Mouse (Mus musculus): Measurements from ENCODE around the gene D930048N14Rik.
A peak's percentile ranks its signal among the peaks of the same experiment; 100 is the strongest.
"Not testable (repeated sequence)": the region's sequence is repeated elsewhere in the genome, so short reads cannot be mapped to it uniquely, and the experiment has no call there.

The D930048N14Rik gene

DNA sequence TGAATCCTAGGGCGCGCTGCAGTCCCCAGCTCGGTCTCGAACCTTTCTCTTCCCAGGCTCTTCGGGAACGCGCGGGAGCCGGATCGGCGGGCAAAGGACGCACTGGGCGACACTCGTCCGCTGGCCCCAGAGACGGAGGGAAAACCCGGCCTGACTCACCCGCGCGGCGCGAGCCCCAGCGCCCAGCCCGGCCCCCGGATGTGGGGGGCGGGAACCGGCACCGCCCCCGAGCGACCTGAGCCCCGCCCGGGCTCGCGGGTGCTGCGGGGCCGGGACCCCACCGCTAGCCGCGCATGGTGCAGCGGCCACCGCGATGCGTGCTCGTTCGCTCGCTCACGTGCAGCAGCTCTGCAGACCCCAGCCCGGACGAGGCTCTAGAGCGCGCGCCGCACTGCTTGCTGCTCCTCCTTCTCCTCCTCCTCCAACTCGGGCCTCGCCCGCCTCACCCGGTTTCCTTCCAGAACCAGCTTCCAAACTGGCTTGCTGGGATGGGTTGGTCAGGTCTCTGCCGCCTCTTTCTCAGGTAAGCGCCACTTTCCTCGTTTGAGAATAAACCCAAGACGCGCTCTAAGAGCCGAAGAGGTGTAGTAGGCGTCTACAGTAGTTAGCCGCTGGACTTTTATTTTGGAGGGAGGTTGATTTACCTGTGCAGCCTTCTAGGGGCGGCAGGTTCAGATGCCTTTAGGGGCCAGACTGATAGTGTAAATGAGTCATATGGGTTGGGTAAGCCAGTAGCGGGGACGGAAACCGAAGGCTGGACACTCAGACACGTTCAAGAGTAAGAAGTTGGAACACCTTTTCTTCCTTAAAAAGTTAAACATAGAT is at the start of gene D930048N14Rik, which contains the start of gene N4bp3:
Gene D930048N14Rik, plus strand, starts transcription at position 264 of the 825 bp plus-strand sequence.
Gene N4bp3, minus strand, starts transcription at position 152 of the 825 bp plus-strand sequence.
- 0 out of 2 replicates have a peak, but pooled peaks have one; percentile 40 for ATAC-seq (ENCODE audit: insufficient number of reproducible peaks, low FRiP score, low TSS enrichment)

DNA sequence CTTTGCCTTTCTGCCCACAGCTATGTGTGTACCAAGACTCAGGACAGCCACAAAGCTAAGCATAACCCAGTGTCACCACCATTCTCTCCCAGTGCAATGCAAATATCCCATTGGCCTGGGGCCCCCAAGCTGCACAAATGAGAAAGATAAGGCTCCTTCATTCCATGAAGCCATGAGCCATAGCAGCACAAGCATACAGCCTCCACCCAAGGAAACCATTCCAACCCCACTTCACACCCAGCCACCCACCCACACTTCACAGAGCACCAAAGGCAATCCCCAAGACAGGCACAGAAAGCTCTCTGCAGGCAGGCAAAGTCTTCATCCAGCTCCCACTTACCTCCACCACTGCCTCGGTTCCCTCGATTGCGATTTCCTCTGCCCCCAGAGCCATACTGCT is 48.5 kb upstream of the D930048N14Rik start:
- ATAC-seq (ENCODE audit: insufficient number of reproducible peaks, low FRiP score, low TSS enrichment), result no peak

DNA sequence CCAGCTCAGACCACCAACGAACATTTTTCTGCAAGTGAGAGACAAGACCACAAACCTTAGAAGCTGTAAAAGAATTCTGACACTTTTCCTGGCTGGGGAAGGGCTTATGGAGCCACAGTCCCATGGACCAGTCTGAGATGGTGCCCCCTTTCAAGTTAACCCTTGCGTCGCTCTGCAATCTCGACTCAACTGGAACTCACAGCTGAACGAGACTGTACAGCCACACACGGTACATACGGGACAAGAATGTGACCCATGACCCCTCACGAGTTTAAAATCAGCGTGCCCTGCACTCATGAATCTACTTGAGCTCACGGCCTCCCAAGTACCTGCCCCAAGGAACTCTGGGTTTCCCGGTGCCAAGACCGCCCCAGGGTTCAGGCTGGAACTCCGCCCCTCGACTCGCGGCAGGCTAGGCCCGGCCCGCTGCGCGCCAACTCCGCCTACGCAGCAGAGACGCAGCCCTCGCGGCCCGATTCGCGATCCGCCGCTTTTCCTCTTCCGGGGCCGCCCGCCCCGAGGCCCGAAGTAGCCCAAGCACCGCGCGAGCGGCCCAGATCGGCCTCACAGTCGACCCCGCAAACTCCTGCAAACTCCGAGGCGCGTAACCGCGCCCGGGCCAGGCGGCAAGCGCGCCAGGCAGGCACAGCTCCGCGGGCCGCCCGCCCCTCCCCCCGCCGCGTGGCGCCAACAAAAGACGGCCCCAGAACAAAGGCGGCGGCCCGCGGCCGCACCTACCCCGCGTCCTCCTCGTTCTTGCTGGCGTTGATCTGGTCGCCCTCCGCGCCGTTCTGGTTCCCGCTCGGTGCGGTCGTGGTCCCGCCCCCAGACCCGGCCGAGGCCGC is 44.9 kb upstream of the D930048N14Rik start:
- peak; percentile 27 for ATAC-seq (ENCODE audit: insufficient number of reproducible peaks, low FRiP score, low TSS enrichment)

DNA sequence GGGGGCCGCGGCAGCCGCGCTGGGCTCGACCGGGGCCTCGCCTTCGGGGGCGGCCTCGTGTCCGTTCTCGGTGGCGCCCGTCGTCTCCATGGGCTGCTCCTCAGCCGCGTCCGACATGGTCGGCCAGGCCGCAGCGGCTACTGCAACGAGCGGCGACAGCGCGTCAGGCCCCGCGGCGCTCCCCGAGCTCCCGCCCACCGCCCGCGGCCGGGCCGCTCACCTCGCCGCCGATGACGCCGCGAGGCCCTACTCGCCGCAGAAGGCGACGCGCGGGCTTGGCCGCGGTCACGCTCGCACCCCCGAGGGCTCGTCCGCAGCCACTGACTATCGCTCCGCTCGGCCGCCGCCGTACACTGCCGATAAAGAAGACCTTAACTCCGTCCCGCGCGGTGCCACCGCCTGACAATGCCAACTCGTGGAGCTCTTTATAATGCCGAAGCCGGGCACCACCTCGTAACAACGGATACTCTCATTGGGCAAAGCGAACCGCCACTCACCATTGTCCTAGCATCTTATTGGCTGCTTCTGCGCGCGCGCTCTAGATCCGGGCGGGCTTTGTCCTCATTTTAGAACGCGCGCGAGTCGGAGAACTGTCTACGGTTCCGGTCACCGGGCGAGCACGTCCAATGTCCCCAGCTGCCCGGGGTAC is 44.2 kb upstream of the D930048N14Rik start, which contains the start of gene Hnrnpab:
Gene Hnrnpab, minus strand, starts transcription at position 401 of the 649 bp plus-strand sequence.
- peak; percentile 97 for ATAC-seq (ENCODE audit: insufficient number of reproducible peaks, low FRiP score, low TSS enrichment)

DNA sequence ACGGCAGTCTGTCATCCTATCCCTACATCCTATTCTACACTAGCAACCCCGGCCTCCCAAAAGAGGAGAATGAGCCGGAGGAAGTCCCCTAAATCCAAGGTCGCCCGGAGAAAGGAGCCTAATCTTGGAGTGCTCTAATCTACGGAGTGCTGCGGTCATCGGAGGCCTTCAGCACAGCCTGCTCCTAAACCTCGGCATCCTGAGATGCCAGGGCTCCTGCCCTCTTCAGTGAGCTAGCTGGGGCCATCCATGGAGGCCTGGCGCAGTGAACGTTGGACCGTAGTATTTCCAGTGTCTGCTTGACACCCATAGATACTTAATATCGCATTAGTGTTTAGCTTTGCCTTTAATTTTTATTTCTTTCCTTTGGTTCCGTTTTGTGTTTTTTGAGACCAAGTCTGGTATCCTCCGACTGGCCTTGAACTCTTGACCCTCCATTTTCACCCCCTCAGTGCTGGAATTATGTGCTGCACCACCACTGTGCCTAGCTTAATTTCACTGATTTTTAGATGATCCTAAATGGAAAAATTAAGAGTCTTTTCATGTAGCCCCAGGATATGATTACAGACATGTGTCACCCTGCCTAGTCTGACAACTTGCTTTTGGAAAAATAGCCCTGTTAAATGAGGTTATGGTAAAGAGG is 43.5 kb upstream of the D930048N14Rik start:
- no peak for ATAC-seq (ENCODE audit: insufficient number of reproducible peaks, low FRiP score, low TSS enrichment)

DNA sequence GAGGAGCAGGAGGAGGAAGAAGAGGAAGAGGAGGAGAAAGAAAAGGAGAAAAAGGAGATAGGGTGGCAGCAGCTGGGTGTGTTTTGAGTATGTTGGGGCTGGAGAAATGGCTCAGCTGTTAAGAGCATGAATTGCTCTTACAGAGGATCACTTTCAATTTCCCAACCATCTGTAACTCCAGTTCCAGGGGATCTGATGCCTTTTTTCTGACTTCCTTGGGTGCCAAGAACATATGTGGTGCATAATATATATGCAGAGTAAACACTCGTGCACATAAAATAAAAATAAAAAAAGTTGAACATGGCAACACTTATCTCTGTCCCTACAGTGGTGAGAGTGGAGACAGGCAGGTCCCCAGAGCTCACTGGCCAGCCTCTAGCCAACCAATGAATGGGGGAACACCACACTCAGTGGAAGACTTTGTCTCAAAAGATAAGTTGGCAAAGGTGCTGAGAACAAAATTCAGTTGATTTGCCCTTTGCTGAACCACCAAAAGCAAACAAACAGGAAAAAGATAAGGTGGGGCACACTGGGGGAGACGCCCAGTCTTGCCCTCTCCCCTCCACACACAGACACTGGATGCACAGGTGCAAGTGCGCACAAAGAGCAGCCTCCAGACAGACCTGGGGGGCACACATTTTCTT is 41.4 kb upstream of the D930048N14Rik start:
- ATAC-seq (ENCODE audit: insufficient number of reproducible peaks, low FRiP score, low TSS enrichment), result no peak

DNA sequence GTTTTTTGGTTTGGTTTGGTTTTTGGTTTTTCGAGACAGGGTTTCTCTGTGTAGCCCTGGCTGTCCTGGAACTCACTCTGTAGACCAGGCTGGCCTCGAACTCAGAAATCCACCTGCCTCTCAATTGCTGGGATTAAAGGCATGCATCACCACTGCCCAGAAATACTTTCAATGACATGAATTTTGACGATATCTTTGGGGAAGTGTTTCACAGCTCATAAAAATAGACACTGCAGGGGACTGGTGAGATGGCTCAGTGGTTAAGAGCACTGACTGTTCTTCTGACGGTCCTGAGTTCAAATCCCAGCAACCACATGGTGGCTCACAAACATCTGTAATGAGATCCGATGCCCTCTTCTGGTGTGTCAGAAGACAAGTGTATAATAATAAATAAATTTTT is 40.8 kb upstream of the D930048N14Rik start:
- ATAC-seq (ENCODE audit: insufficient number of reproducible peaks, low FRiP score, low TSS enrichment), result not testable (repeated sequence)

DNA sequence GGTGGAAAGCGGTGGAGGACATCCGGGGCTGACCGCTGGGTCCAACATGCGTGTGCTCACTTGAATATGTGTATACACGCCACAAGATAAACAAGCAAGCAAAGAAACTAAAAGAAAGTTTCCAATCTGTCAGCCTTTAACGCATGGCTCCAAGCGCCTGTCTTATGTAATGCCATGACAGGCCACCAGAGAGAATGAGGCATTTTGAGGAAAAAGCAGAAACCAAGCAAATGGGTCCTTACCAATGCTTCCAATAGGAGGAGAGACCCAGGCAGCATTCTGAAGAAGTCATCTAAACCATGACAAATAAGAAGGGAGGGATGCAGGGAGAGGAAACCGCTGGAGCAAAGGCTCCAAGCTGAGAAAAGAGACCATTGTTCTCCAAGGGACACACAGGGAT is 36.5 kb upstream of the D930048N14Rik start:
- ATAC-seq (ENCODE audit: insufficient number of reproducible peaks, low FRiP score, low TSS enrichment), result no peak

DNA sequence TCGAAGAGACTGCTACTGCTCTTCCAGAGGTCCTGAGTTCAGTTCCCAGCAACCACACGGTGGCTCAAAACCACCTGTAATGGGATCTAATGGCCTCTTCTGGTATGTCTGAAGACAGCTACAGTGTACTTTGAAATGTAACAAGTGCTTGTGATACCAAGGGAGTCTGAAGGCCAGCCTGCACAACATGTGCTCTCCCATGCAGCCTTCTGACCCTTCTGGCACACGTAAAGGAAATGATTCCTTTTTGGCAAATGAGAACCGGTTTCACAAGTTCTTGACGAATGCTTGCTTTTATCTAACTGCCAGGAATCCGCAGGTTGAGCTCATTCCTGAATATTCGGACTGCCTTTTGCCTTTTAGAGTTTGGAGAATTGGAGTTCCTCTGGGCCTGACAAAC is 35.6 kb upstream of the D930048N14Rik start:
- no peak for ATAC-seq (ENCODE audit: insufficient number of reproducible peaks, low FRiP score, low TSS enrichment)

DNA sequence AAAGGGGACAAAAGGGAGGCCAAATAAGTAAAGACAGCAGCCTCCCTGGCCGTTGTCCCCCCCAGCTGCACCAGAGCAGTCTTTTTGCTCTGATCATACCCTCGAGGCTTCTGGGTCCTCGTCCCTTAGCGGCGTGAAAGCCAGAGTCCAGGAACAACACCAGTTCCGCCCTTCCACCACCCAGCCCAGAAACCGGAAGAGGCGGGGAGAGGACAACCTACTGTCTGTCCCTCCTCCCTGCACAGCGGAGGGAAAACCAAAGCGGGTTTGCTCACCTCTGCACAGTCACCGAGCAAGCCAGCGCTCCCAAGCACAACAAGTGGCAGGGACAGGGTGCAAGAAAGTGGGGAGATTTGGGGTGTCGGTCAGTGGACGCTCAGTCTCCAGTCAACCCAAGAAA is 35.2 kb upstream of the D930048N14Rik start:
- ATAC-seq (ENCODE audit: insufficient number of reproducible peaks, low FRiP score, low TSS enrichment), result no peak; the same call in 1 of the 2 replicates

DNA sequence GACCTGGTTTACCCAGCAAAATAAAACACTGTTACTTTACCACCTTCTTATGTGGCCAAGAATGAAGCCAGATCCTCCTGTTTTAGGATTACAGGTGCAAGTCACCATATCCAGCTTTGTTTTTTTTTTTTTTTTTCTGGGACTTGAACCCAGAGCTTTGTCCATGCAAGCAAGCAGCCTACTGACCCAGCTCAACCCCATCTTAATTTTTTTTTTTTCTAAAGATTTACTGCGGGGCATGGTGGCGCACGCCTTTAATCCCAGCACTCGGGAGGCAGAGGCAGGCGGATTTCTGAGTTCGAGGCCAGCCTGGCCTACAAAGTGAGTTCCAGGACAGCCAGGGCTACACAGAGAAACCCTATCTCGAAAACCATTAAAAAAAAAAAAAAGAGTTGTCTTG is 34.6 kb upstream of the D930048N14Rik start:
- ATAC-seq (ENCODE audit: insufficient number of reproducible peaks, low FRiP score, low TSS enrichment), result not testable (repeated sequence)

DNA sequence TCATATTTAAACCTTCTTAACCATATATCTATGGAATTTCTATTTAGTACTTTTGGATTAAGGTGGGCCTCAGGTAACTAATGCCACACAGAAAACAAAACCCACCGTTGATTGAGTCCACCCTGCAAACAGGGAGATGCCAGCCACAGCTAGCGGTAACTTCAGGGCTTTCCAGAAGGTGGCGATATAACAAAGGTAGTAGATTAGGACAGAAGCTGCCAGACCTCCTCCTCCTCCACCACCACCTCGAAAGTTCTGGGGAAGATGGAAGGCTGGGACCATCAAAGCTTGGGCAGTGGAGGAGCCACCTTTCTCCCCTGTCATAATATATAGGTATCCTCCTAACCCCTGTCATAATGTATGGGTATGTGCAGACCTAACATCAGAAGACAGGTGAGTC is 33.1 kb upstream of the D930048N14Rik start:
- ATAC-seq (ENCODE audit: insufficient number of reproducible peaks, low FRiP score, low TSS enrichment), result no peak

DNA sequence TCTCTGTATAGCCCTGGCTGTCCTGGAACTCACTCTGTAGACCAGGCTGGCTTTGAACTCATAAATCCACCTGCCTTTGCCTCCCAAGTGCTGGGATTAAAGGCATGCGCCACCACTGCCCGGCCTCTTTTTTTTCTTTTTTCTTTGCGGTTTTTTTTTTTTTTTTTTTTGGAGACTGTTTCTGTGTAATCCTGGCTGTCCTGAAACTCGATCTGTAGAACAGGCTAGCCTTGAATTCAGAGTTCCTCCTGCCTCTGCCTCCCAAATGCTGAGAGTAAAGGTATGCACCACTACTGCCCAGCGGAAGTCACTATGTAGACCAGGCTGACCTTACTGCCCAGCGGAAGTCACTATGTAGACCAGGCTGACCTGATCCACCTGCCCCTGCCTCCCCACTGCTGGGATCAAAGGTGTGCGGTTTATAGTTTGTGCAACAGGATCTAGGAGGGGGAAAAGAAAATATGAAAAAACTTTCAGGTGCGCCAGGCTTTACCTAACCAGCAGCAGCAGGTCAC is 31.8 kb upstream of the D930048N14Rik start:
- ATAC-seq (ENCODE audit: insufficient number of reproducible peaks, low FRiP score, low TSS enrichment), result 0 out of 2 replicates have a peak, but pooled peaks have one; percentile 17

DNA sequence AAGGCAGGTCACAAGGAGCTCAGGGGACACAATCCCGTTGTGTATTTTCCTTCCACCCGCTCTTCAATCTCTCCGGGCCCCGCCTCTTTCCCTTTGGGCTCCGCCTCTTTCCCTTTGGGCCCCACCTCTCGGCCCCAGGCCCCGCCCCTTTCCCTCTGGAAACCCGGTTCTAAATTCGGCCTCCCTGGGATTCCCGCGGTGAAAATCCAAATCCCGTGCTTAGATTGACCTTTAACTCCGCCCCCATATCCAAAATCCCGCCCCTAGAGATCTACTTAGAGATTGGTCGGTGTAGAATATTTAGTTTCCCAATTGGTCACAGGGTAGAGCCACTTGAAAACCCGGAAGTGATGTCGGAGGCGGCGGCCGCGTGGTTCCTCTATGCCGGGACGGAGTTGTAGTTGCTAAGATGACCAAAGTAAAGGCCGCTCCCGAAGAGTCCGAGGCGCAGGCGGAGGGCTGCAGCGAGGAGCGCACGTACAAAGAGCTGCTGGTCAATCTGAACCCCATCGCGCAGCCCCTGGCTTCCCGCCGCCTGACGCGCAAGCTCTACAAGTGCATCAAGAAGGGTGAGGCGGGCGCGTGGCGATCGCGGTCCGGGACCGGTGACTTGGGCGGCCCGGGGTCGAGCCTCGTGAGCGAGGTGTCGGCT is 31.2 kb upstream of the D930048N14Rik start, which contains the start of gene Nhp2:
Gene Nhp2, plus strand, starts transcription at position 327 of the 652 bp plus-strand sequence.
- peak; percentile 91 for ATAC-seq (ENCODE audit: insufficient number of reproducible peaks, low FRiP score, low TSS enrichment)

DNA sequence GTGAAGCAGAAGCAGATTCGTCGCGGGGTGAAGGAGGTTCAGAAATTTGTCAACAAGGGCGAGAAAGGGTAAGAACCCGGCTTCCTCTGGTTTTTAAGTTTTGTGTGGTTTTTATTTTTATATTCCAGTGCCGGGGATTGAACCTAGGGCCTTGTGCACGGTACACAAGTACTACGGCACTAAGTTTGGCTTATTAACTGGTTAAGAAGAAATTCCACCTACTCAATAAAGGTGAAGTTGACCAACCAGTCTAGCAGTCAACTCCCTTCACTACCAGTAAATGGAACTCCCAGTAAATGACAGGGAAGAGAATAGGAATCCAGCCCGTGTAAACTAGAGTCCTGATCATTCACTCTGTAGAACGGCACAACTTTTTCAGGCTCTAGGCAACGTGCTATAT is 30.7 kb upstream of the D930048N14Rik start:
- ATAC-seq (ENCODE audit: insufficient number of reproducible peaks, low FRiP score, low TSS enrichment), result no peak

DNA sequence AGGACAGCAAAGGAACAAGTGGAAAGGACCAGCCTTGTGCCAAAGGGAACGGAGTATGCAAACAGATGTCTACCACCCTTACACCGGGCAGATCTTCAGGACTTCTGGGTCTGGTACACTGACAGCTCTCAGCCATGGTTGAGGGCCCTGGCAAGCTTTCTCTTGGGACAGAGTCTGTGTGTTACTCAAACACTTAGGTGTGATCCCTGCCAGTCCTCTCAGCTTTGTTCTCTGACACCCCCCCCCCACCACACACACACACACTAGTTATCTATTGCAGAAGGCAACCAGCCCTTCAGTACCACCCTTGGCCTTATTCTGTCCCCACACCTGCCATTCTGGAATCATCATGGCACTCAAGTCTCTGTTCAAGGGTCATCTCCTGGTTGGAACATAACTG is 29.0 kb upstream of the D930048N14Rik start:
- ATAC-seq (ENCODE audit: insufficient number of reproducible peaks, low FRiP score, low TSS enrichment), result no peak

DNA sequence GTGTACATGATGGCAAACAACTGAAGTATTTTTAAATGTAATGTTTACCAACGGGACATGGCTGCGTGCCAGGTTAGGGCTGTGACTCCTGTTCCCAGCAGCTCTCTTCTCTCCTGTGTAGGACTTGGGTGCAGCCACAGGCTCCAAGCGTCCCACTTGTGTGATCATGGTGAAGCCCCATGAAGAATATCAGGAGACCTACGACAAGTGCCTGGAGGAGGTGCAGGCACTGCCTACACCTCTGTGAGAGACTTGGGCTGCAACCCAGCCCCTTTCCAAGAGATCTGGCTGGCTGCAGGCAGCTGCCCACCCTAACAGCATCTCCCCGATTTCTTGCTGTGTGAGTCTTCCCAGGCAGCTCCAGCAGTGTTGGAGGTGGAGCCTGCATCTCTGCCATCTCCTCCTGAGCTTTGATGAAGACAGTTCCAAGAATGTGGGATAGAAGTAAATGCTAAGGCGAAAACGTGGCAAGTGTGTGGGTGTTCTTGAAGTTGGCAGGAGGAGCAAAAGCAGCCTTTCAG is 27.7 kb upstream of the D930048N14Rik start:
- ATAC-seq (ENCODE audit: insufficient number of reproducible peaks, low FRiP score, low TSS enrichment), result no peak

DNA sequence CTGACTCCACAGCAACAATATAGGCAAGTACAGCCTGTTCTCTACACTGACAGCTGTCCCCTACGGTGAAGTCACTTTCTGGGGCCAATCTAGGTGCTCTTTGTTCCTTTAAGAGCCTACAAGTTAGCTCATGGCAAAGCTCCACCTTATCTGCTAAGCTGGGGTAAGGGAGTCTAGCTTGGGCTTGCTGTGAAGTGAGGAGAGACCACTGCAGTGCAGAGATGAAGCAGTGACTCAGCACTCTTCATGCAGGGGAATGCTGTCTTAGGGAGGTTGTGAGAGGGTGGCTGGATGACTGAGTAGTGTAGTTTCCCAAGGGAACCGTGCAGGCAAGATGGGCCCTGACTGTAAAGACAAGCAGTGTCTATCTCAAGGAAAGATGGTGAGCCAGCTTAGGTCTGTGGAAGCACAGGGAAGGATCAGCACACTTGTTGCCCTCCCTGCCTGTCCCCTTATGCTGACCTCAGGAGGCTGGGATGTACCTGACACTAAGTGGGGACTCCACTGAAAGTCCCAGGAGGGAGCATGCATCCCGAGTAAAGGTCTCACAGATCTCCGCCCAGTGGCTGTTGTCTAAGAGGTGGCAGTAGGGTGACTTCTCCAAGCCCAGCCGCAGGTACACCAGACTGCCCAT is 25.4 kb upstream of the D930048N14Rik start:
- no peak for ATAC-seq (ENCODE audit: insufficient number of reproducible peaks, low FRiP score, low TSS enrichment)
